Mouse (Mus musculus) G1E (cell line): Measurements from ENCODE around the gene Adam19. TPM values are rescaled to one million over a fixed set of nuclear protein-coding genes. Genes with fewer than 3 reads are reported as not detected.
"Not testable (repeated sequence)": the region's sequence is repeated elsewhere in the genome, so short reads cannot be mapped to it uniquely, and the experiment has no call there.

Source experiments
- ATAC-seq: 2 replicates; pipeline ENCODE4 v1.8.0; 2016; ENCODE audit warnings: mild to moderate bottlenecking; ENCODE audit not compliant: insufficient number of reproducible peaks, poor library complexity, low FRiP score, severe bottlenecking; ENCODE audit errors: extremely low read depth
- DNase-seq: peaks from one replicate; pipeline ENCODE4 v3.0.0; 2012; ENCODE audit warnings: low spot score
- H3K27me3 ChIP-seq: 2 replicates; pipeline ENCODE4 v1.6.1; 2012; ENCODE audit warnings: mild to moderate bottlenecking, low read length, inconsistent platforms; ENCODE audit not compliant: insufficient read depth
- H3K36me3 ChIP-seq: replicated peaks from 2 replicates; pipeline ENCODE3; 2012; ENCODE audit warnings: mild to moderate bottlenecking, inconsistent platforms
- H3K4me1 ChIP-seq: 2 replicates; pipeline ENCODE4 v1.6.1; 2012; ENCODE audit warnings: low read depth, low read length, inconsistent platforms, mixed read lengths; ENCODE audit not compliant: insufficient read depth
- H3K4me3 ChIP-seq: 2 replicates; pipeline ENCODE4 v1.5.1; 2012; ENCODE audit warnings: low read depth, mild to moderate bottlenecking, inconsistent platforms, low read length, moderate library complexity, mixed read lengths
- H3K9me3 ChIP-seq: replicated peaks from 2 replicates; pipeline ENCODE4 v1.6.1; 2012; ENCODE audit warnings: inconsistent platforms
- CTCF ChIP-seq: IDR thresholded peaks from 2 replicates; pipeline ENCODE4 v1.5.1; 2012; ENCODE audit warnings: low read depth, low read length, inconsistent platforms, mixed read lengths
- GATA1 ChIP-seq: IDR thresholded peaks from 2 replicates; pipeline ENCODE4 v1.6.1; 2012; ENCODE audit warnings: borderline replicate concordance, low read length, inconsistent platforms, mixed read lengths
- GATA2 ChIP-seq: IDR thresholded peaks from 2 replicates; pipeline ENCODE4 v1.6.1; 2012; ENCODE audit warnings: low read depth, low read length, inconsistent platforms, borderline replicate concordance
- POLR2AphosphoS5 ChIP-seq: IDR thresholded peaks from 2 replicates; pipeline ENCODE4 v1.6.1; 2012; ENCODE audit warnings: low read depth, low read length, inconsistent platforms; ENCODE audit not compliant: insufficient replicate concordance
- TAL1 ChIP-seq: conservative IDR thresholded peaks from 2 replicates; pipeline ENCODE4 v1.6.1; 2012; ENCODE audit warnings: low read depth, low read length, inconsistent platforms, mixed read lengths
- polyA plus RNA-seq: library from polyadenylated mRNA; stranded (reverse); fragments of >175 nt; gene quantifications from 2 replicates; pipeline ENCODE4 v1.2.3, GENCODE M21; 2012
- total RNA-seq, 2 experiments: library from RNA; stranded (forward) in 1 of 2; stranded (reverse) in 1 of 2; fragments of 200-1000 nt in 1 of 2; fragments of >200 nt in 1 of 2; fragmentation: Nextera tagmentation in 1 of 2; gene quantifications; 2 replicates each; pipeline ENCODE4 v1.2.3; 2014 to 2017

Gene Adam19
- total and polyA plus RNA-seq, 3 experiments, result 0.11 TPM; not detected in 2

- Histone ChIP-seq H3K4me1 (no peaks in the 10 kb centered on the region), H3K4me3 (no peak overlapping the region), H3K9me3 (no peaks in the 10 kb centered on the region), H3K36me3 (no peaks in the 10 kb centered on the region), H3K27me3 (no peaks in the 10 kb centered on the region; the same call in 1 of the 2 replicates)
- DNase-seq (no peak), ATAC-seq (no peak)
- TF ChIP-seq GATA2 (no peak), GATA1 (no peak), POLR2AphosphoS5 (no peak), CTCF (no peak), TAL1 (no peak)
Observed at GRCm38 (mm10) chr11:46038901-46039300, 16.9 kb upstream of the Adam19 start.

- no peaks in the 10 kb centered on the region; the same call in 1 of the 2 replicates for H3K27me3 ChIP-seq
- ATAC-seq, result no peak
- DNase-seq, result no peak
- TF ChIP-seq CTCF (no peak), TAL1 (no peak), GATA1 (no peak), GATA2 (no peak), POLR2AphosphoS5 (no peak)
- no peaks in the 10 kb centered on the region for H3K4me1 ChIP-seq
- H3K9me3 ChIP-seq, result no peaks in the 10 kb centered on the region; the same call in 1 of the 2 replicates
- no peak overlapping the region for H3K4me3 ChIP-seq
- no peaks in the 10 kb centered on the region for H3K36me3 ChIP-seq
Observed at GRCm38 (mm10) chr11:46039335-46039734, 16.5 kb upstream of the Adam19 start.

GRCm38 (mm10) chr11:46040841-46041556 is 14.8 kb upstream of the Adam19 start:
- Histone ChIP-seq H3K4me1 (no peaks in the 10 kb centered on the region), H3K36me3 (no peaks in the 10 kb centered on the region), H3K9me3 (peaks cover 9% of the 10 kb centered on the region), H3K4me3 (no peak overlapping the region), H3K27me3 (no peaks in the 10 kb centered on the region; the same call in 1 of the 2 replicates)
- DNase-seq (no peak), ATAC-seq (no peak)
- TF ChIP-seq CTCF (no peak), GATA2 (no peak), TAL1 (no peak), POLR2AphosphoS5 (no peak), GATA1 (no peak)

GRCm38 (mm10) chr11:46041607-46042267 is 14.1 kb upstream of the Adam19 start:
- DNase-seq (no peak), ATAC-seq (no peak)
- H3K36me3 ChIP-seq, result no peaks in the 10 kb centered on the region
- peaks cover 9% of the 10 kb centered on the region for H3K9me3 ChIP-seq
- H3K4me1 ChIP-seq, result no peaks in the 10 kb centered on the region
- no peaks in the 10 kb centered on the region; the same call in 1 of the 2 replicates for H3K27me3 ChIP-seq
- H3K4me3 ChIP-seq, result no peak overlapping the region
- TF ChIP-seq GATA2 (no peak), CTCF (no peak), TAL1 (no peak), POLR2AphosphoS5 (no peak), GATA1 (no peak)

GRCm38 (mm10) chr11:46044781-46045180 is 11.0 kb upstream of the Adam19 start:
- DNase-seq (no peak), ATAC-seq (no peak)
- peaks cover 9% of the 10 kb centered on the region for H3K9me3 ChIP-seq
- no peaks in the 10 kb centered on the region for H3K4me1 ChIP-seq
- TF ChIP-seq GATA1 (no peak), TAL1 (no peak), CTCF (no peak), POLR2AphosphoS5 (no peak), GATA2 (no peak)
- no peaks in the 10 kb centered on the region for H3K27me3 ChIP-seq
- H3K36me3 ChIP-seq, result no peaks in the 10 kb centered on the region
- H3K4me3 ChIP-seq, result no peak overlapping the region

GRCm38 (mm10) chr11:46047264-46047663 is 8.5 kb upstream of the Adam19 start:
- no peaks in the 10 kb centered on the region for H3K36me3 ChIP-seq
- no peaks in the 10 kb centered on the region for H3K4me1 ChIP-seq
- H3K27me3 ChIP-seq, result no peaks in the 10 kb centered on the region
- no peak overlapping the region for H3K4me3 ChIP-seq
- no peak for DNase-seq
- TF ChIP-seq GATA2 (no peak), CTCF (no peak), POLR2AphosphoS5 (no peak), TAL1 (no peak), GATA1 (no peak)
- ATAC-seq, result no peak
- H3K9me3 ChIP-seq, result peaks cover 9% of the 10 kb centered on the region

- not testable (repeated sequence) for DNase-seq, H3K36me3 ChIP-seq, H3K9me3 ChIP-seq, H3K4me1 ChIP-seq, H3K4me3 ChIP-seq, ATAC-seq
- peaks cover 24% of the 10 kb centered on the region for H3K27me3 ChIP-seq
Observed at GRCm38 (mm10) chr11:46052105-46052659, 3.6 kb upstream of the Adam19 start, which contains the start of gene Gm12166. TSS of gene Gm12166 (minus strand) at chr11:46052321.

- H3K4me1 ChIP-seq, ATAC-seq, H3K4me3 ChIP-seq, DNase-seq, H3K9me3 ChIP-seq, H3K36me3 ChIP-seq: not testable (repeated sequence)
- H3K27me3 ChIP-seq, result peaks cover 27% of the 10 kb centered on the region
Observed at GRCm38 (mm10) chr11:46053457-46053856, 2.3 kb upstream of the Adam19 start.
